Mouse (Mus musculus): ENCODE data around the gene Pcca. TPM values are rescaled to one million over a fixed set of nuclear protein-coding genes. Genes with fewer than 3 reads are reported as not detected.

Gene Pcca
- polyA plus RNA-seq, 1 experiment = 18.8 TPM

DNA sequence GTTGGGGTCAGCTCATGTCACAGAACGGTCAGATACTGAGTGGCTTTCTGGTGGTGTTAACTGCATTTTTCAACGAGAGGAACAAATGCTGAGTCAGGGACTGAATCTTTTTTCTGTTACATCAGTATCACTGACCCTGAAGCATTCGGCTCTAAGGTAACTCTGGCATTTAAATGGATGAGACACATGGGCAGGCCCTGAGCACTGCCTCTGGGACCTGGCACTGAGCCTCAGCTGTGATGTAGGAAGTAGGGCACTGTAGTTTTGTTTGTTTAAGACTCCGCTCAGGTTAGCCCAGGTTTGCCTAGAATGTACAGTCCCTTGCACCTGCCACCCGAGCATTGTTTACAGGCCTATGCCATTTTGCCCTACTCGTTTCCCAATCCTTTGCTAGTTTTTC lies 335.7 kb downstream of the Pcca start:
- Histone ChIP-seq H3ac (ENCODE audit: control insufficient read depth, insufficient read length) (no peak overlapping the region), H3K36me3 (ENCODE audit: control insufficient read depth, insufficient read depth) (no peaks in the 10 kb centered on the region), H3K79me2 (ENCODE audit: control insufficient read depth, insufficient read depth) (no peaks in the 10 kb centered on the region), H3K4me2 (ENCODE audit: low read depth) (no peak overlapping the region), H3K27me3 (ENCODE audit: control insufficient read depth, insufficient read depth, insufficient read length) (no peaks in the 10 kb centered on the region), H3K4me3 (no peak overlapping the region)
- TF ChIP-seq TCF12 (IDR thresholded peaks at IDR 0.05; ENCODE audit: insufficient read depth, poor library complexity, severe bottlenecking) (no peak), E2F4 (IDR thresholded peaks at IDR 0.05; ENCODE audit: insufficient read depth) (no peak), POLR2A (IDR thresholded peaks at IDR 0.05; ENCODE audit: insufficient read length, low read depth) (no peak), POLR2AphosphoS2 (IDR thresholded peaks at IDR 0.05; ENCODE audit: insufficient read length, low read depth) (no peak), CEBPB (IDR thresholded peaks at IDR 0.05; ENCODE audit: insufficient read depth, poor library complexity, severe bottlenecking) (no peak), SRF (IDR thresholded peaks at IDR 0.05; ENCODE audit: control insufficient read depth, insufficient read length, low read depth) (no peak), MYOG (IDR thresholded peaks at IDR 0.05; ENCODE audit: control insufficient read depth in 1 of 3, insufficient read depth in 1 of 3, insufficient read length in 2 of 3, low read depth in 2 of 3) (no peak), USF1 (IDR thresholded peaks at IDR 0.05; ENCODE audit: low read depth) (no peak), MAX (IDR thresholded peaks at IDR 0.05; ENCODE audit: low read depth) (no peak), TCF3 (IDR thresholded peaks at IDR 0.05; ENCODE audit: insufficient read length, low read depth) (no peak), MYOD1 (IDR thresholded peaks at IDR 0.05; ENCODE audit: control insufficient read depth in 1 of 3, insufficient read length in 2 of 3, low read depth in 2 of 3) (no peak), REST (IDR thresholded peaks at IDR 0.05; ENCODE audit: insufficient read depth, insufficient read length) (no peak)

DNA sequence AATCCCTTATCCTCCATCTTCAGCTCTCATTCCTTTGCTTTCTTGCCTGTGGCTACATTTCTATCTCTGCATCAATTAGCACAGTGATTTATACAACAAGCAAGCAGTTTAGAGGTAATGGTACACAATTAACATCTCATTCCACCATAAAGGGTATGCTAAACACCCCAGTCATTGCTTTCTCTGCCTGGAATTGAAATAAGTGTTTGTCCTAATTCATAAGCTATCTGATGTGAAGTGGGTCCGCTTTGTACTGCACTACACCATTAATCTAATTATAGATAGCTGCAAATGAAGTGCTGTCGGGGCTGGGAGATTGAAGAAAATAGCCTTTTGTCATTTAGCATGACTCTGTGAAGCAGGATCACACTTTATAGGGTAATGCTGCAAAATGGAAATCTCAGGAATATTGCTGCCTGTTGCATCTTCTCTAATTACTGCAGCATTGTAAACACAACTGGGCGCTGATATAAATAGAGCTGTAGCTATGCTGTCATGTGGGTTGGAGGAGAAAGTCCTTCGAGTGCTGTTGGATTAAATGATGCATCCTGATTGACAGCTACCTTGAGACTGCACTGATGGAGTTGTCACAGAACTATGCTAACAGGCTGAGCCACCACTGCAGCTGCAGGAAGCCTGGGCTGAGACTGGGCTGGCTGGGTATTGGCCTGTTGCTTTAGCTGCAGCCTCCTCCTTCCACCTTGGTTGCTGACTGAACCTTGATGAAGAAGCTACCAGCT lies 337.9 kb downstream of the Pcca start:
- H3K4me3 ChIP-seq = no peak overlapping the region
- no peak for TF ChIP-seq MYOD1 (IDR thresholded peaks at IDR 0.05; ENCODE audit: control insufficient read depth in 1 of 3, insufficient read length in 2 of 3, low read depth in 2 of 3)
- TF ChIP-seq POLR2AphosphoS2 (IDR thresholded peaks at IDR 0.05; ENCODE audit: insufficient read length, low read depth) = no peak
- TF ChIP-seq MAX (IDR thresholded peaks at IDR 0.05; ENCODE audit: low read depth) = no peak
- TF ChIP-seq SRF (IDR thresholded peaks at IDR 0.05; ENCODE audit: control insufficient read depth, insufficient read length, low read depth) = no peak
- TF ChIP-seq TCF3 (IDR thresholded peaks at IDR 0.05; ENCODE audit: insufficient read length, low read depth) = no peak
- TF ChIP-seq E2F4 (IDR thresholded peaks at IDR 0.05; ENCODE audit: insufficient read depth) = no peak
- TF ChIP-seq USF1 (IDR thresholded peaks at IDR 0.05; ENCODE audit: low read depth) = no peak
- TF ChIP-seq REST (IDR thresholded peaks at IDR 0.05; ENCODE audit: insufficient read depth, insufficient read length) = no peak
- TF ChIP-seq TCF12 (IDR thresholded peaks at IDR 0.05; ENCODE audit: insufficient read depth, poor library complexity, severe bottlenecking) = no peak
- H3K4me2 ChIP-seq (ENCODE audit: low read depth) = no peak overlapping the region
- no peaks in the 10 kb centered on the region for H3K36me3 ChIP-seq (ENCODE audit: control insufficient read depth, insufficient read depth)
- no peaks in the 10 kb centered on the region for H3K27me3 ChIP-seq (ENCODE audit: control insufficient read depth, insufficient read depth, insufficient read length)
- H3ac ChIP-seq (ENCODE audit: control insufficient read depth, insufficient read length) = no peak overlapping the region
- H3K79me2 ChIP-seq (ENCODE audit: control insufficient read depth, insufficient read depth) = no peaks in the 10 kb centered on the region

DNA sequence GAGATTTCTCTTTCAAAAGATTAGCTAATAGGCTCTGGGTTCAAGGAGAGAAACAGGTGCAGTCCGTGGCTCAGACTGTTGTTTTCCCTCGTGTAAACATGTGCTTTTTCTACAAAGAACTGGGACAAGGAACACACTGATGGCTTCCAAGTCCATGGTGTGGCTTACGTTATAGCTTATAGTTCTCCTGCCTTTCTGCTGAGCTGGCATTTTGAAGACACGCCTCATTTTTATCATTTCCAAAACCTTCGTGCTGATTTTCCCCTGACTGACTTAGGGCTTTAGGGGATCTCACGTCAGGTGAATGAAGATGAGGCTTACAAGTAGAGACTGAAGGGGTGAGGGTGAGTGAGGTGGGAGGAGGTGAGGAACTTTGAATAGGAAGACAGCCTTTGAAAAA lies 338.5 kb downstream of the Pcca start:
- no peak overlapping the region for H3K4me3 ChIP-seq
- H3ac ChIP-seq (ENCODE audit: control insufficient read depth, insufficient read length) = no peak overlapping the region
- H3K36me3 ChIP-seq (ENCODE audit: control insufficient read depth, insufficient read depth) = no peaks in the 10 kb centered on the region
- TF ChIP-seq REST (IDR thresholded peaks at IDR 0.05; ENCODE audit: insufficient read depth, insufficient read length) = no peak
- no peak for TF ChIP-seq MYOG (IDR thresholded peaks at IDR 0.05; ENCODE audit: control insufficient read depth in 1 of 3, insufficient read depth in 1 of 3, insufficient read length in 2 of 3, low read depth in 2 of 3)
- no peak for TF ChIP-seq POLR2A (IDR thresholded peaks at IDR 0.05; ENCODE audit: insufficient read length, low read depth)
- no peak for TF ChIP-seq MAX (IDR thresholded peaks at IDR 0.05; ENCODE audit: low read depth)
- no peak for TF ChIP-seq MYOD1 (IDR thresholded peaks at IDR 0.05; ENCODE audit: control insufficient read depth in 1 of 3, insufficient read length in 2 of 3, low read depth in 2 of 3)
- no peak for TF ChIP-seq TCF3 (IDR thresholded peaks at IDR 0.05; ENCODE audit: insufficient read length, low read depth)
- TF ChIP-seq POLR2AphosphoS2 (IDR thresholded peaks at IDR 0.05; ENCODE audit: insufficient read length, low read depth) = no peak
- TF ChIP-seq SRF (IDR thresholded peaks at IDR 0.05; ENCODE audit: control insufficient read depth, insufficient read length, low read depth) = no peak
- TF ChIP-seq USF1 (IDR thresholded peaks at IDR 0.05; ENCODE audit: low read depth) = no peak
- no peak for TF ChIP-seq CEBPB (IDR thresholded peaks at IDR 0.05; ENCODE audit: insufficient read depth, poor library complexity, severe bottlenecking)
- TF ChIP-seq TCF12 (IDR thresholded peaks at IDR 0.05; ENCODE audit: insufficient read depth, poor library complexity, severe bottlenecking) = no peak
- no peak for TF ChIP-seq E2F4 (IDR thresholded peaks at IDR 0.05; ENCODE audit: insufficient read depth)
- no peaks in the 10 kb centered on the region for H3K79me2 ChIP-seq (ENCODE audit: control insufficient read depth, insufficient read depth)
- H3K27me3 ChIP-seq (ENCODE audit: control insufficient read depth, insufficient read depth, insufficient read length) = no peaks in the 10 kb centered on the region
- H3K4me2 ChIP-seq (ENCODE audit: low read depth) = no peak overlapping the region

DNA sequence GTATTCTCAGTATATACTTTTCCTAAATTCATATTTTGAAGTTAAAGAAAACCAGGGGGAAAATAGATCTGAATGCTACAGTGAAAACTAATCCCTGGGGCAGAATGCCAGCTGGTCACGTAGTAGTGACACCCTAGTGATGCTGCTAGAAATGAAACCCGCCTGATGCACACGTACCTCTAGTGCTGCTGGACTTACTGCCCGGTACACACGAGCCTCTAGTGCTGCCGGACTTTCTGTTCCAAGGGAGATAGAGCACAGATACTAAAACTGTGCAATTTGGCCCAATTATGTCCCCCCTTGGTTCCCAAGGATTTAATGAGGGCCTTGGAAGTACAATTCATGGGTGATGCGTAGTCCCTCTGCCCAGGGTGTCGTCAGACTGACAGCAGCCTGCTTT lies 340.9 kb downstream of the Pcca start:
- TF ChIP-seq E2F4 (IDR thresholded peaks at IDR 0.05; ENCODE audit: insufficient read depth) = no peak
- no peak for TF ChIP-seq CEBPB (IDR thresholded peaks at IDR 0.05; ENCODE audit: insufficient read depth, poor library complexity, severe bottlenecking)
- no peak for TF ChIP-seq TCF12 (IDR thresholded peaks at IDR 0.05; ENCODE audit: insufficient read depth, poor library complexity, severe bottlenecking)
- no peak for TF ChIP-seq MYOD1 (IDR thresholded peaks at IDR 0.05; ENCODE audit: control insufficient read depth in 1 of 3, insufficient read length in 2 of 3, low read depth in 2 of 3)
- no peak for TF ChIP-seq MYOG (IDR thresholded peaks at IDR 0.05; ENCODE audit: control insufficient read depth in 1 of 3, insufficient read depth in 1 of 3, insufficient read length in 2 of 3, low read depth in 2 of 3)
- TF ChIP-seq TCF3 (IDR thresholded peaks at IDR 0.05; ENCODE audit: insufficient read length, low read depth) = no peak
- TF ChIP-seq SRF (IDR thresholded peaks at IDR 0.05; ENCODE audit: control insufficient read depth, insufficient read length, low read depth) = no peak
- TF ChIP-seq POLR2AphosphoS2 (IDR thresholded peaks at IDR 0.05; ENCODE audit: insufficient read length, low read depth) = no peak
- no peak for TF ChIP-seq MAX (IDR thresholded peaks at IDR 0.05; ENCODE audit: low read depth)
- TF ChIP-seq USF1 (IDR thresholded peaks at IDR 0.05; ENCODE audit: low read depth) = no peak
- no peak for TF ChIP-seq POLR2A (IDR thresholded peaks at IDR 0.05; ENCODE audit: insufficient read length, low read depth)
- no peak for TF ChIP-seq REST (IDR thresholded peaks at IDR 0.05; ENCODE audit: insufficient read depth, insufficient read length)
- H3K79me2 ChIP-seq (ENCODE audit: control insufficient read depth, insufficient read depth) = no peaks in the 10 kb centered on the region
- no peak overlapping the region for H3ac ChIP-seq (ENCODE audit: control insufficient read depth, insufficient read length)
- no peak overlapping the region for H3K4me3 ChIP-seq
- no peaks in the 10 kb centered on the region for H3K27me3 ChIP-seq (ENCODE audit: control insufficient read depth, insufficient read depth, insufficient read length)
- H3K36me3 ChIP-seq (ENCODE audit: control insufficient read depth, insufficient read depth) = no peaks in the 10 kb centered on the region
- H3K4me2 ChIP-seq (ENCODE audit: low read depth) = no peak overlapping the region

Measured in myocyte (in vitro differentiated cells).